In genomic region chr4:106976576-106976975, GRCm38 (mm10) we compare ENCODE assay signal across 12 mouse cellular contexts.
DNase-seq lines count a peak whose midpoint lies in the region; ATAC-seq and TF ChIP-seq lines count a peak whose summit lies in the region.
"Had no signal": no experiment of that assay in that cellular context is flagged by ENCODE, and none has a peak within 500 bp of the region (broad histone marks: within the 10 kb centered on the region; RNA-seq: fewer than 3 reads in every experiment).

No protein-coding gene starts in this region.

- 61% methylated on average over 2 of the region's 2 CpGs for WGBS in hindbrain, embryonic 10.5 days
- WGBS in hindbrain, postnatal 0 days = 56% methylated on average over 2 of the region's 2 CpGs
- 58% methylated on average over 2 of the region's 2 CpGs for WGBS in embryonic facial prominence, embryonic 13.5 days
- 61% methylated on average over 2 of the region's 2 CpGs for WGBS in hindbrain, embryonic 16.5 days
- 47% methylated on average over 2 of the region's 2 CpGs for WGBS in neural tube, embryonic 12.5 days

- H3K9ac ChIP-seq in hindbrain, postnatal 0 days (replicated peaks; ENCODE audit: low read length) = no peak overlapping the region
- H3K9ac ChIP-seq in embryonic facial prominence, embryonic 13.5 days = no peak overlapping the region
- H3K9ac ChIP-seq in hindbrain, embryonic 16.5 days (ENCODE audit: low read depth, low read length) = no peak overlapping the region
- H3K9ac ChIP-seq in neural tube, embryonic 12.5 days = 0 out of 2 replicates have a peak overlapping the region, but pooled peaks have one; percentile 5

- peaks cover 27% of the 10 kb centered on the region for H3K36me3 ChIP-seq in hindbrain, embryonic 10.5 days
- no peaks in the 10 kb centered on the region for H3K36me3 ChIP-seq in hindbrain, postnatal 0 days (ENCODE audit: insufficient read depth, low read length)
- H3K36me3 ChIP-seq in embryonic facial prominence, embryonic 13.5 days = no peaks in the 10 kb centered on the region; the same call in 1 of the 2 replicates
- no peaks in the 10 kb centered on the region for H3K36me3 ChIP-seq in hindbrain, embryonic 16.5 days (ENCODE audit: control insufficient read depth, insufficient read depth, low read length)
- H3K36me3 ChIP-seq in neural tube, embryonic 12.5 days = peaks cover under 1% of the 10 kb centered on the region; the same call in 1 of the 2 replicates

- no peaks in the 10 kb centered on the region for H3K27me3 ChIP-seq in hindbrain, embryonic 10.5 days (ENCODE audit: insufficient read depth, poor library complexity, severe bottlenecking)
- H3K27me3 ChIP-seq in hindbrain, postnatal 0 days (ENCODE audit: insufficient read depth, low read length) = no peaks in the 10 kb centered on the region
- no peaks in the 10 kb centered on the region for H3K27me3 ChIP-seq in embryonic facial prominence, embryonic 13.5 days
- no peaks in the 10 kb centered on the region for H3K27me3 ChIP-seq in hindbrain, embryonic 16.5 days (replicated peaks; ENCODE audit: control insufficient read depth, insufficient read depth, low read length)
- no peaks in the 10 kb centered on the region for H3K27me3 ChIP-seq in neural tube, embryonic 12.5 days (replicated peaks)

- TF ChIP-seq CTCF in hindbrain, postnatal 0 days (IDR thresholded peaks at IDR 0.05; ENCODE audit: low read depth) = no peak

- H3K9me3 ChIP-seq in hindbrain, embryonic 10.5 days = no peaks in the 10 kb centered on the region
- no peaks in the 10 kb centered on the region for H3K9me3 ChIP-seq in hindbrain, postnatal 0 days (ENCODE audit: low read length)
- H3K9me3 ChIP-seq in embryonic facial prominence, embryonic 13.5 days = no peaks in the 10 kb centered on the region
- no peaks in the 10 kb centered on the region for H3K9me3 ChIP-seq in hindbrain, embryonic 16.5 days (ENCODE audit: control insufficient read depth, low read length)
- no peaks in the 10 kb centered on the region for H3K9me3 ChIP-seq in neural tube, embryonic 12.5 days

- ATAC-seq in hindbrain, postnatal 0 days = no peak
- ATAC-seq in embryonic facial prominence, embryonic 13.5 days (ENCODE audit: insufficient number of reproducible peaks, insufficient read depth, low FRiP score, low TSS enrichment, low read depth) = no peak
- 0 out of 2 replicates have a peak, but pooled peaks have one; percentile 10 for ATAC-seq in hindbrain, embryonic 16.5 days
- no peak for ATAC-seq in neural tube, embryonic 12.5 days (ENCODE audit: low FRiP score, low read depth)

- no peak for DNase-seq in hindbrain, embryonic 10.5 days (ENCODE audit: low spot score)
- DNase-seq in hindbrain, postnatal 0 days (ENCODE audit: low spot score) = no peak
- no peak for DNase-seq in B cell, adult 2 months
- no peak for DNase-seq in lung, postnatal 14 days
- DNase-seq in urinary bladder, postnatal 4 days (ENCODE audit: low spot score in 2 of 2) = no peak
- DNase-seq: cerebellum, adult 18-20 months; heart, postnatal 36 days; liver; thymus, postnatal 14 days had no signal

- H3K4me2 ChIP-seq in hindbrain, postnatal 0 days (ENCODE audit: low read depth, low read length) = no peak overlapping the region
- H3K4me2 ChIP-seq in embryonic facial prominence, embryonic 13.5 days = no peak overlapping the region
- no peak overlapping the region for H3K4me2 ChIP-seq in hindbrain, embryonic 16.5 days (ENCODE audit: low read length)
- peak overlapping the region; percentile 37 for H3K4me2 ChIP-seq in neural tube, embryonic 12.5 days (replicated peaks)

- peak overlapping the region; percentile 7; the same call in 1 of the 2 replicates for H3K4me3 ChIP-seq in hindbrain, embryonic 10.5 days
- H3K4me3 ChIP-seq in hindbrain, postnatal 0 days (ENCODE audit: low read length) = no peak overlapping the region
- H3K4me3 ChIP-seq in embryonic facial prominence, embryonic 13.5 days = no peak overlapping the region
- no peak overlapping the region for H3K4me3 ChIP-seq in hindbrain, embryonic 16.5 days (ENCODE audit: low read length)
- H3K4me3 ChIP-seq in neural tube, embryonic 12.5 days = no peak overlapping the region

- H3K27ac ChIP-seq in hindbrain, embryonic 10.5 days = peak overlapping the region; percentile 73
- H3K27ac ChIP-seq in hindbrain, postnatal 0 days = no peak overlapping the region
- H3K27ac ChIP-seq in embryonic facial prominence, embryonic 13.5 days = peak overlapping the region; percentile 23; the same call in 1 of the 2 replicates
- no peak overlapping the region for H3K27ac ChIP-seq in hindbrain, embryonic 16.5 days (ENCODE audit: low read depth, low read length)
- peak overlapping the region; percentile 26; the same call in 1 of the 2 replicates for H3K27ac ChIP-seq in neural tube, embryonic 12.5 days

- peaks cover 100% of the 10 kb centered on the region for H3K4me1 ChIP-seq in hindbrain, embryonic 10.5 days (replicated peaks)
- H3K4me1 ChIP-seq in hindbrain, postnatal 0 days (ENCODE audit: insufficient read depth, low read length) = peaks cover 33% of the 10 kb centered on the region; the same call in 1 of the 2 replicates
- H3K4me1 ChIP-seq in embryonic facial prominence, embryonic 13.5 days = peaks cover 98% of the 10 kb centered on the region
- peaks cover 54% of the 10 kb centered on the region for H3K4me1 ChIP-seq in hindbrain, embryonic 16.5 days (ENCODE audit: control insufficient read depth, insufficient read depth, low read depth, low read length)
- peaks cover 98% of the 10 kb centered on the region for H3K4me1 ChIP-seq in neural tube, embryonic 12.5 days

Comparison
In these comparisons a context has a peak if more than half of its experiments do, and no peak if none do; other contexts are left out.
1. H3K27ac ChIP-seq: peak in hindbrain, embryonic 10.5 days (single experiment), embryonic facial prominence, embryonic 13.5 days (single experiment) and neural tube, embryonic 12.5 days (single experiment); none in hindbrain, postnatal 0 days (single experiment) and hindbrain, embryonic 16.5 days (single experiment).